22 mouse cellular contexts compared by ENCODE assay signal in the genomic region with DNA sequence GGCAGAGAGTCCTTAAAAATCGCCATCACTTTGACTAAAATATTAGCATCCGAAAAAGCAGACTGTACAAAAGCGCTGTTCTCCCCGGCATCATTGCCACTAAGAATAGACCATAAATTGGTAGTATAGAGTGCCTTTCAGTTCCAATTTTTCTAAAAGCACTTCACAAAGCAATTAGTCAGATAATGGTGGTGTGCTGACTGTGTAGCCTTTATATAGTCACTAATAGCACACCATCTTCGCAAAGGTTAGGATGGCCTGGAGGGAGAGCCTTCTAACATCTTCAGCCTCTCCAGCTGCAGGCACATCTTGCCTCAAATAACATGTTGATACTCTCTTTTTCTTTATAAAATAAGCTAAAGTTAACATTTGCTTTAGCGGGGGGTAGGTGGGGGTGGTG.
A peak's percentile ranks its signal among the peaks of the same experiment; 100 is the strongest.
DNase-seq lines count a peak whose midpoint lies in the region; ATAC-seq lines count a peak whose summit lies in the region.
"Had no signal": no experiment of that assay in that cellular context is flagged by ENCODE, and none has a peak within 500 bp of the region (broad histone marks: within the 10 kb centered on the region; RNA-seq: fewer than 3 reads in every experiment).

No protein-coding gene starts in this region.

- no peak overlapping the region for H3K4me3 ChIP-seq in forebrain, embryonic 12.5 days (replicated peaks)
- no peak overlapping the region for H3K4me3 ChIP-seq in forebrain, embryonic 16.5 days (replicated peaks; ENCODE audit: low read length)
- H3K4me3 ChIP-seq in midbrain, embryonic 10.5 days, result no peak overlapping the region
- H3K4me3 ChIP-seq: embryonic facial prominence, embryonic 13.5 days; gastrocnemius, adult 2 months; heart, embryonic 10.5 days; hindbrain, embryonic 12.5 days had no signal

- no peaks in the 10 kb centered on the region for H3K9me3 ChIP-seq in forebrain, embryonic 12.5 days
- no peaks in the 10 kb centered on the region for H3K9me3 ChIP-seq in forebrain, embryonic 16.5 days (ENCODE audit: control insufficient read depth, low read length)
- H3K9me3 ChIP-seq in midbrain, embryonic 10.5 days (replicated peaks), result no peaks in the 10 kb centered on the region
- H3K9me3 ChIP-seq: embryonic facial prominence, embryonic 13.5 days; heart, embryonic 10.5 days; hindbrain, embryonic 12.5 days had no signal

- WGBS in forebrain, embryonic 12.5 days, result 67% methylated on average over 6 of the region's 6 CpGs
- 57% methylated on average over 6 of the region's 6 CpGs for WGBS in forebrain, embryonic 16.5 days
- WGBS in midbrain, embryonic 10.5 days, result 87% methylated on average over 6 of the region's 6 CpGs

- no peaks in the 10 kb centered on the region for H3K27me3 ChIP-seq in forebrain, embryonic 12.5 days
- no peaks in the 10 kb centered on the region for H3K27me3 ChIP-seq in forebrain, embryonic 16.5 days (replicated peaks; ENCODE audit: control insufficient read depth, insufficient read depth, low read length)
- H3K27me3 ChIP-seq in midbrain, embryonic 10.5 days (ENCODE audit: low read depth, poor library complexity, severe bottlenecking), result no peaks in the 10 kb centered on the region
- H3K27me3 ChIP-seq: embryonic facial prominence, embryonic 13.5 days; hindbrain, embryonic 12.5 days; Patski had no signal

- H3K4me1 ChIP-seq in forebrain, embryonic 12.5 days, result 0 out of 2 replicates have a peak, but pooled peaks cover 3% of the 10 kb centered on the region
- H3K4me1 ChIP-seq in forebrain, embryonic 16.5 days (replicated peaks; ENCODE audit: control insufficient read depth, insufficient read depth, low read length), result peaks cover 5% of the 10 kb centered on the region; the same call in 1 of the 2 replicates
- H3K4me1 ChIP-seq in midbrain, embryonic 10.5 days, result no peaks in the 10 kb centered on the region
- H3K4me1 ChIP-seq: embryonic facial prominence, embryonic 13.5 days; heart, embryonic 10.5 days; hindbrain, embryonic 12.5 days had no signal

- no peak overlapping the region for H3K4me2 ChIP-seq in forebrain, embryonic 12.5 days
- H3K4me2 ChIP-seq in forebrain, embryonic 16.5 days (ENCODE audit: low read length), result no peak overlapping the region
- H3K4me2 ChIP-seq: embryonic facial prominence, embryonic 13.5 days; hindbrain, embryonic 12.5 days had no signal

- no peaks in the 10 kb centered on the region for H3K36me3 ChIP-seq in forebrain, embryonic 12.5 days (replicated peaks)
- no peaks in the 10 kb centered on the region for H3K36me3 ChIP-seq in forebrain, embryonic 16.5 days (ENCODE audit: control insufficient read depth, insufficient read depth)
- no peaks in the 10 kb centered on the region for H3K36me3 ChIP-seq in midbrain, embryonic 10.5 days
- H3K36me3 ChIP-seq: embryonic facial prominence, embryonic 13.5 days; heart, embryonic 10.5 days; hindbrain, embryonic 12.5 days had no signal

- H3K9ac ChIP-seq in forebrain, embryonic 12.5 days, result no peak overlapping the region
- H3K9ac ChIP-seq in forebrain, embryonic 16.5 days (replicated peaks; ENCODE audit: low read depth, low read length), result no peak overlapping the region
- H3K9ac ChIP-seq: embryonic facial prominence, embryonic 13.5 days; hindbrain, embryonic 12.5 days had no signal

- H3K27ac ChIP-seq in forebrain, embryonic 12.5 days, result no peak overlapping the region
- peak overlapping the region; percentile 12; the same call in 1 of the 2 replicates for H3K27ac ChIP-seq in forebrain, embryonic 16.5 days (ENCODE audit: low read length)
- H3K27ac ChIP-seq in midbrain, embryonic 10.5 days (replicated peaks), result no peak overlapping the region
- H3K27ac ChIP-seq: embryonic facial prominence, embryonic 13.5 days; gastrocnemius, adult 2 months; heart, embryonic 10.5 days; hindbrain, embryonic 12.5 days; hindbrain, postnatal 0 days had no signal

- no peak for DNase-seq in frontal cortex, postnatal 10 days (ENCODE audit: low spot score in 2 of 2)
- peak; percentile 59 for DNase-seq in MN1 (ENCODE audit: low spot score)
- DNase-seq in T-cell, adult 2 months (ENCODE audit: low spot score), result no peak
- no peak for DNase-seq in midbrain, embryonic 10.5 days (ENCODE audit: low spot score)
- DNase-seq in testis, postnatal 14 days (ENCODE audit: low spot score), result no peak
- DNase-seq: adrenal gland, adult 2 months; adrenal gland, postnatal 25 days; cerebellum, adult 11-12 months; gastrocnemius, adult 2 months; gastrocnemius, postnatal 36 days; heart, adult 18-20 months; heart, postnatal 10 days; heart, postnatal 4 days; kidney, adult 18-20 months had no signal

- ATAC-seq in frontal cortex, adult (ENCODE audit: low TSS enrichment), result peak; percentile 6; the same call in 1 of the 2 replicates
- peak; percentile 37 for ATAC-seq in forebrain, embryonic 12.5 days (ENCODE audit: low FRiP score)
- peak; percentile 22; the same call in 1 of the 2 replicates for ATAC-seq in forebrain, embryonic 16.5 days
- ATAC-seq: hindbrain, postnatal 0 days; Patski had no signal
